Mouse (Mus musculus): Measurements from ENCODE around the gene Enam.

DNA sequence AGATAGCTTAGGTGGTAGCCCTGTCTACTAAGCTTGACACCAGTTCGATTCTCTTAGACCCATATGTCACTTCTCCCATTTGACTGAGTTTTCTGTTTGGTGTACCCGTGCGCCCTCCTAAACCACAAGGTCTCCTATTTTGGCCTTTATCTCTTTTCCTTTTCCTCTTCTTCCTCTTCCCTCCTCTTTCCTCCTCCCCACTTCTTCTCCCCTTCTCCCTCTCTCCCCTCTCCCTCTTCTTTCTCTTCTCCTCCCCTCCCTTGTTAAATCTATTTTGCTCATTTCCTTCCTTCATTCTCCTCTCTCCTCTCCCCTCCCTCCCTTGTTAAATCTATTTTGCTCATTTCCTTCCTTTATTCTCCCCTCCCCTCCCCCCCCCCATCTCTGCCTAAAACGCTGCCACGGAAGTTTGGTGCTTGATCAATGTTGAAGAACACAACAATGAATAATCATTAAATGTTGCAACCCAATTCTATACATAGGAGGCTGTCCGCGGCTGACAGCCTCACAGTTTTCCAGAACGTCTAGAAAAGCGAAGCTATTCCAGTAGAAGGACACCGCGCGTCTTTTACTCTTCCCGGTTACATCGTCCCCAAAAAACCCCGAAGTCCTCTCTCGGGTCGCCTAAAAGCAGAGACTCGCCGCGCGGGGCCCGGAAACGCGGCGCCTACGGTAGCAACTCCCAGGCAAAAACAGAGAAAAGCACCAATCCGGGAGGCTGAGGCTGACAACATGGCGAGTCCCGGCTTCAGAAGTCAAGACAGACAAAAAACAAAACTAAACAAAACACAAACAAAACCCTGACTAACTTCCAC is 65.7 kb downstream of the Enam start:
- TF ChIP-seq POLR2AphosphoS2 (IDR thresholded peaks at IDR 0.05; ENCODE audit: low read length) (no peak), POLR2A (IDR thresholded peaks at IDR 0.05; ENCODE audit: control insufficient read depth in 1 of 2, insufficient read depth in 1 of 2, low read depth in 1 of 2, low read length in 2 of 2, poor library complexity in 1 of 2) (no peak), CTCF (IDR thresholded peaks at IDR 0.05 in 2 of 3, conservative IDR thresholded peaks at IDR 0.05 in 1 of 3; ENCODE audit: control insufficient read depth in 1 of 3, insufficient read depth in 1 of 3, low read depth in 2 of 3, low read length in 3 of 3, poor library complexity in 1 of 3, severe bottlenecking in 1 of 3) (no peak), ZNF384 (IDR thresholded peaks at IDR 0.05; ENCODE audit: low read depth, low read length) (no peak), EP300 (IDR thresholded peaks at IDR 0.05; ENCODE audit: low read depth in 1 of 2, low read length in 2 of 2) (0 out of 4 replicates have a peak, but pooled peaks of 1 of the 2 experiments have one; percentile 19), USF1 (IDR thresholded peaks at IDR 0.05; ENCODE audit: low read depth, low read length) (no peak), USF2 (IDR thresholded peaks at IDR 0.05; ENCODE audit: borderline replicate concordance in 1 of 2, insufficient read depth in 1 of 2, low read depth in 1 of 2, low read length in 2 of 2) (no peak), ZC3H11A (IDR thresholded peaks at IDR 0.05; ENCODE audit: low read depth, low read length) (no peak), HCFC1 (IDR thresholded peaks at IDR 0.05; ENCODE audit: low read depth, low read length) (no peak), POLR2AphosphoS5 (IDR thresholded peaks at IDR 0.05; ENCODE audit: borderline replicate concordance, low read depth, low read length) (no peak)

All from MEL (cell line).